Mouse (Mus musculus) C2C12 (cell line): ENCODE results near the gene Cfap70. TPM values are rescaled to one million over a fixed set of nuclear protein-coding genes. Genes with fewer than 3 reads are reported as not detected.

Experiments used
- H3K27me3 ChIP-seq: one replicate; pipeline ENCODE4 v1.6.1; 2011; ENCODE audit not compliant: control insufficient read depth, insufficient read depth, insufficient read length
- H3K36me3 ChIP-seq: one replicate; pipeline ENCODE4 v1.6.1; 2011; ENCODE audit not compliant: control insufficient read depth, insufficient read depth
- H3K4me3 ChIP-seq: one replicate; pipeline ENCODE4 v1.5.1; 2011; ENCODE audit warnings: mild to moderate bottlenecking, control low read depth; ENCODE audit not compliant: poor library complexity, insufficient read depth, severe bottlenecking
- H3K79me2 ChIP-seq: one replicate; pipeline ENCODE4 v1.6.1; 2011; ENCODE audit not compliant: control insufficient read depth, insufficient read depth
- H3K79me3 ChIP-seq: one replicate; pipeline ENCODE4 v1.6.1; 2011; ENCODE audit warnings: low read depth, control low read depth
- H3ac ChIP-seq: one replicate; pipeline ENCODE3; 2011; ENCODE audit warnings: low read depth; ENCODE audit not compliant: control insufficient read depth, insufficient read length
- CEBPB ChIP-seq: IDR thresholded peaks from one replicate; pipeline ENCODE4 v1.6.1; 2011; ENCODE audit warnings: low read depth, mild to moderate bottlenecking, control low read depth, moderate library complexity
- CTCF ChIP-seq: IDR thresholded peaks from one replicate; pipeline ENCODE4 v1.5.1; 2011; ENCODE audit not compliant: control insufficient read depth, insufficient read depth, insufficient read length
- FOSL1 ChIP-seq: IDR thresholded peaks from one replicate; pipeline ENCODE4 v1.8.0; 2011; ENCODE audit warnings: mild to moderate bottlenecking, low read length; ENCODE audit not compliant: poor library complexity, insufficient read depth, severe bottlenecking
- MAX ChIP-seq: IDR thresholded peaks from one replicate; pipeline ENCODE4 v1.6.1; 2011; ENCODE audit warnings: mild to moderate bottlenecking, control low read depth
- MYOD1 ChIP-seq: IDR thresholded peaks from one replicate; pipeline ENCODE4 v1.6.1; 2011; ENCODE audit warnings: low read depth; ENCODE audit not compliant: control insufficient read depth, insufficient read length
- MYOG ChIP-seq: IDR thresholded peaks from one replicate; pipeline ENCODE4 v1.6.1; 2011; ENCODE audit not compliant: control insufficient read depth, insufficient read length; ENCODE audit errors: extremely low read depth
- USF1 ChIP-seq: IDR thresholded peaks from one replicate; pipeline ENCODE4 v1.6.1; 2011; ENCODE audit warnings: low read depth, mild to moderate bottlenecking, control low read depth, moderate library complexity
- polyA plus RNA-seq: library from polyadenylated mRNA; unstranded; fragments of >200 nt; fragmentation: generic; extraction: Trizol; gene quantifications from one replicate; pipeline ENCODE4 v1.2.1, GENCODE M21; 2012; ENCODE audit warnings: missing spikeins

Cfap70 gene
- polyA plus RNA-seq, 1 experiment = 0.01 TPM

DNA sequence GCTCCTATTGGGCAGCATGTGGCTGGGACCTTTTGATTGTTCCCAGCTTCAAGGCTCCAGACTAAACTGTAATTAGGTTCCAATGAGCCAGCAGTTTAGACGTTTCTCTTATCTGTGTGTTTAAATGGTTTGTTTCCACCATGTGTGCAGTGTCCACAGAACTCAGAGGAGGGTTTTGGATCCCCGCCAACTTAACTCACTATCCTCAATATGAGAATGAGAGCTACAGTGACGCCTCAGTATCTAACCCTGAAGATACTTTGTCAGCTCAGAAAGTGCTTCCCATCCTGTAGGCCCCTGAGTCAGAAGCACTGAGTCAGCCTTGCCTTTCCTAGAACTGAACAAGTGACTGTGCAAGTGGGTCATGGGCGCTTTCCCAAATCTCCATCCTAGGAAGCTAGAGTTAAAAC is 74.9 kb downstream of the Cfap70 start:
- TF ChIP-seq MAX = no peak
- TF ChIP-seq FOSL1 = no peak
- TF ChIP-seq USF1 = no peak
- TF ChIP-seq MYOG = no peak
- no peak for TF ChIP-seq CTCF
- TF ChIP-seq CEBPB = no peak
- no peak for TF ChIP-seq MYOD1
- Histone ChIP-seq H3K79me2 (no peaks in the 10 kb centered on the region), H3K27me3 (no peaks in the 10 kb centered on the region), H3ac (no peak overlapping the region), H3K4me3 (no peak overlapping the region), H3K36me3 (peaks cover 59% of the 10 kb centered on the region), H3K79me3 (no peaks in the 10 kb centered on the region)

DNA sequence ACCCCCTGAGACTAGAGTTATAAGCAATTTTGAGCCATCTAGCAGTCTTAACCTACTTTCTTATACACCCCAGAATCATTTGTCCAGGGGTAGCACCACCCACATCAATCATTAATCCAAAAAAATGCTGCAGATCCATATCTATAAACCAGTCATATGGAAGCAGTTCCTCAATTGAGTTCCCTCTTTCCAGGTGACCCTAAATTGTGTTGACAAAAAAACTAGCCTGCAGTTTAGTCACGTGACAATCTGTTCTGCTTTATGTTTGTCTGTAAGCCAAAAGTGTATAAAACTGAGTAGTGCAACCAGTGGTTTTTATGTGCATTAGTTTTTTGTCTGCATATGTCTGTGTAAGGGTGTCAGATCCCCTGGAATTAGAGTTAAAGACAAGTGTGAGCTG is 80.2 kb downstream of the Cfap70 start:
- H3K4me3 ChIP-seq = no peak overlapping the region
- TF ChIP-seq FOSL1 (no peak), MYOG (no peak), CTCF (no peak), CEBPB (no peak)
- H3K79me2 ChIP-seq = no peaks in the 10 kb centered on the region
- H3K36me3 ChIP-seq = peaks cover 43% of the 10 kb centered on the region
- no peaks in the 10 kb centered on the region for H3K79me3 ChIP-seq
- H3ac ChIP-seq = no peak overlapping the region
- H3K27me3 ChIP-seq = no peaks in the 10 kb centered on the region

DNA sequence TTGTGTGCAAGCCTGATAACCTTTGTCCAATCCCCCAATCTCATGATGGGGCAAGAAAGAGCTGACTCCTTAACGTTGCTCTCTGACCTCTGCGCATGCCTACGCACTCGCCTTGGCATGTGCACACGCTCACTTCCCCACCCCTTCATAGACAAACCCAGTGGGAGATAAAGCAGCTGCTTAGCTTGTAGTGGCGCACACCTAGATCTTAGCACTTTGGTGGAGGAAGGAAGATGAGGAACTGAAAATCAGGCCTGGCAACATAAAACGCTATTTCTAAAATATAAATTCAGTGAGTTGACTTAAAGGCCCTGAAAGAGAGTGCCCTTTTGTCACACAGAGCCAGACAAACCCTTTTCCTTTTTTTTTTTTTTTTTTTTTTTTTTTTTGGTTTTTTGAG is 81.2 kb downstream of the Cfap70 start:
- Histone ChIP-seq H3K27me3 (no peaks in the 10 kb centered on the region), H3K79me2 (no peaks in the 10 kb centered on the region), H3K79me3 (no peaks in the 10 kb centered on the region), H3ac (no peak overlapping the region), H3K4me3 (no peak overlapping the region), H3K36me3 (peaks cover 39% of the 10 kb centered on the region)
- TF ChIP-seq MYOG = no peak
- no peak for TF ChIP-seq FOSL1
- TF ChIP-seq MAX = no peak
- TF ChIP-seq MYOD1 = no peak
- TF ChIP-seq CEBPB = no peak
- TF ChIP-seq CTCF = no peak
- TF ChIP-seq USF1 = no peak

DNA sequence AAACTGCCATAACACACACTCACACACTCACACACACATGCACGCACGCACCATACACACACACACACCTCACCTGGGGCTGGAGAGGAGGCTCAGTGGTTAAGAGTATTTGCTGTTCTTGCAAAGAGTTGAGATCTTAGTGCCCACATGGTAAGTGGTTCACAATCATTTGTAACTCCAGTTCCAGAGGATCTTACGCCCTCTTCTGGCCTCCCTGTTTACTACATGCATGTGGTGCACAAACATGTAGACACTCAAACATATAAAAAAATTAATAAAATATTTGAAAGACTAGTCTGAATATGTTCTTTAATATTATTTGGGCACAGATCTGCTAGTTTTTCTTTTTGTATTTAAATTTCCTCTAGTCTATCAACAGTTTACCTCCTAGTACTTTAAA is 83.8 kb downstream of the Cfap70 start:
- no peaks in the 10 kb centered on the region for H3K27me3 ChIP-seq
- H3K79me3 ChIP-seq = no peaks in the 10 kb centered on the region
- TF ChIP-seq MYOD1 (no peak), CEBPB (no peak), CTCF (no peak), USF1 (no peak), MYOG (no peak), MAX (no peak), FOSL1 (no peak)
- H3K36me3 ChIP-seq = peaks cover 35% of the 10 kb centered on the region
- no peak overlapping the region for H3ac ChIP-seq
- H3K79me2 ChIP-seq = no peaks in the 10 kb centered on the region
- H3K4me3 ChIP-seq = no peak overlapping the region

DNA sequence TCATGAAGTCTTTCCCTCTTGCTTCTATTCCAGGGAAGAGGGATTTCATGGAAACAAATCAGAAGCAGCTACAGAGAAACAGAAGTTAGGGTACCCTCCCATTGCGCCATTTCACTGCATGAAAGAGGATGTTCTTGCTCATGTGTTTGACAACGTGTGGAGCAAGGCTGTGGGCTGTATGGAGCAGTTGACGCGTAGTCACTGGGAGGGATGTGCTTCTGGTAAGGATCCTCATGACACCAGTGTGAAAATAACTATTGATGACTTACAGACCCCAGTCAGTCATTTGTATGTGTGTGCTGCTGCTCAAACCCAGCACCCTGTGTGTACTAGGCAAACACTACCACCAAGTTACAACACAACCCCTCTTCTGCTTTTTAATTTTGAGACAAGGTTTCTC is 88.8 kb downstream of the Cfap70 start:
- H3K36me3 ChIP-seq = peaks cover 43% of the 10 kb centered on the region
- H3ac ChIP-seq = no peak overlapping the region
- TF ChIP-seq MYOD1 = no peak
- no peak for TF ChIP-seq USF1
- no peak for TF ChIP-seq FOSL1
- TF ChIP-seq MAX = no peak
- no peak for TF ChIP-seq CEBPB
- no peak for TF ChIP-seq MYOG
- no peak for TF ChIP-seq CTCF
- no peaks in the 10 kb centered on the region for H3K79me3 ChIP-seq
- H3K27me3 ChIP-seq = no peaks in the 10 kb centered on the region
- H3K79me2 ChIP-seq = no peaks in the 10 kb centered on the region
- no peak overlapping the region for H3K4me3 ChIP-seq

DNA sequence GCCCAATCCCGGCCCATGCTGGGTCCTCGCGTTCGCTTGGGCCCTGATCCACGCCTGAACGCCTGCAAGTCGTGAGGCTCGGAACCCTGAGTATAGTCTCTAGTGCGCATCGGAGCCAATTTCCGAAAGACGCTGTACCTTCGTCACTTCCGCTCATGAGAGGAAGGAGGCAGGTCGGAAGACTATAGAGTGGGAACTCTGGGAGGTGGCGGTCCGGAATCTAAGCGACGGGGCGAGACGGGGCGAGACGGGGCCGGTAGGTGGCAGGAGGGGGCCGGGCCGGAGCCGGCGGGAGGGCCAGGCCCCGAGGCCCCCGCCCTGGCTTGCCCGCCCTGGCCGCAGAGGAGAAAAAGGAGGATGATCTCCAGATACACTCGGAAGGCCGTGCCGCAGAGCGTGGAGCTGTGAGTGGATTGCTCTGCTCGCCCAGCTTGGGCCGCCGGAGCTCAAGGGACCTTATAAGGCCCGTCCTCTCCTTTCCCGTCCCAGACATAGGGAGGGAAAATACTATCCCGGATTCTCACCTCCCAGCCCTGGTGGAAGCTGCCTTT is 104.0 kb downstream of the Cfap70 start, which contains the start of the genes Ecd and Fam149b:
Gene Ecd (minus strand): TSS at position 131 of the 551 bp plus-strand sequence.
Gene Fam149b (plus strand): TSS at position 172 of the 551 bp plus-strand sequence.
- peak within 1 kb of the TSS; percentile 90 for H3ac ChIP-seq
- no peaks in the 10 kb centered on the region for H3K27me3 ChIP-seq
- H3K79me2 ChIP-seq = peaks cover 56% of the 10 kb centered on the region
- H3K4me3 ChIP-seq = peak within 1 kb of the TSS; percentile 60
- peaks cover 15% of the 10 kb centered on the region for H3K36me3 ChIP-seq
- TF ChIP-seq MAX (peak; percentile 93), CEBPB (no peak), CTCF (peak; percentile 24)
- peaks cover 32% of the 10 kb centered on the region for H3K79me3 ChIP-seq
